In genomic region chr19:8571746-8572145, GRCm38 (mm10) we compare ENCODE assay signal across 17 mouse cellular contexts. TPM values are rescaled to one million over a fixed set of nuclear protein-coding genes. Genes with fewer than 3 reads are reported as not detected.
A peak's percentile ranks its signal among the peaks of the same experiment; 100 is the strongest.
DNase-seq lines count a peak whose midpoint lies in the region; ATAC-seq lines count a peak whose summit lies in the region.
"Had no signal": no experiment of that assay in that cellular context is flagged by ENCODE, and none has a peak within 500 bp of the region (broad histone marks: within the 10 kb centered on the region; RNA-seq: fewer than 3 reads in every experiment).

No protein-coding gene starts in this region.

- peak; percentile 88 for DNase-seq in heart, adult 11 months
- no peak for DNase-seq in heart, postnatal 14 days
- no peak for DNase-seq in lung, adult 18-20 months
- peak; percentile 18 to 48 for DNase-seq in kidney, postnatal 4 days
- DNase-seq in thymus, postnatal 36 days, result peak; percentile 30 to 56
- no peak for DNase-seq in hindbrain, embryonic 14.5 days (ENCODE audit: low spot score)
- DNase-seq in gastrocnemius, adult 8-10 months (ENCODE audit: low spot score in 2 of 2), result no peak
- DNase-seq: gastrocnemius, postnatal 10 days; liver, embryonic 13.5 days; right cerebral cortex, postnatal 14 days had no signal

- no peak overlapping the region for H3K9ac ChIP-seq in lung, embryonic 16.5 days (ENCODE audit: low read length)
- no peak overlapping the region for H3K9ac ChIP-seq in hindbrain, embryonic 14.5 days
- H3K9ac ChIP-seq: forebrain, embryonic 15.5 days; heart, embryonic 15.5 days; liver, embryonic 13.5 days; midbrain, embryonic 12.5 days had no signal

- no peak overlapping the region for H3K27ac ChIP-seq in lung, embryonic 16.5 days (ENCODE audit: low read length)
- no peak overlapping the region; the same call in 1 of the 2 replicates for H3K27ac ChIP-seq in hindbrain, embryonic 14.5 days
- H3K27ac ChIP-seq: forebrain, embryonic 15.5 days; heart, embryonic 15.5 days; liver, embryonic 13.5 days; midbrain, embryonic 12.5 days had no signal

- H3K4me1 ChIP-seq in lung, embryonic 16.5 days (replicated peaks; ENCODE audit: control insufficient read depth, insufficient read depth, low read length), result no peaks in the 10 kb centered on the region; the same call in 1 of the 2 replicates
- H3K4me1 ChIP-seq in hindbrain, embryonic 14.5 days (replicated peaks; ENCODE audit: control insufficient read depth, insufficient read depth, low read length), result 0 out of 2 replicates have a peak, but pooled peaks cover 5% of the 10 kb centered on the region

- H3K4me3 ChIP-seq in lung, embryonic 16.5 days (ENCODE audit: low read length), result no peak overlapping the region
- no peak overlapping the region for H3K4me3 ChIP-seq in hindbrain, embryonic 14.5 days (replicated peaks; ENCODE audit: low read length)
- H3K4me3 ChIP-seq: forebrain, embryonic 15.5 days; heart, embryonic 15.5 days; liver, embryonic 13.5 days; midbrain, embryonic 12.5 days had no signal

- no peaks in the 10 kb centered on the region for H3K9me3 ChIP-seq in lung, embryonic 16.5 days (ENCODE audit: control insufficient read depth, low read length)
- no peaks in the 10 kb centered on the region for H3K9me3 ChIP-seq in hindbrain, embryonic 14.5 days (ENCODE audit: control insufficient read depth, low read length)
- H3K9me3 ChIP-seq: forebrain, embryonic 15.5 days; G1E; heart, embryonic 15.5 days; liver, embryonic 13.5 days; midbrain, embryonic 12.5 days had no signal

- peak; percentile 26; the same call in 1 of the 2 replicates for ATAC-seq in lung, embryonic 16.5 days (ENCODE audit: low read depth)
- no peak for ATAC-seq in hindbrain, embryonic 14.5 days (ENCODE audit: low FRiP score)
- ATAC-seq: forebrain, embryonic 15.5 days had no signal

- no peak overlapping the region for H3K4me2 ChIP-seq in lung, embryonic 16.5 days (ENCODE audit: low read depth, low read length)
- no peak overlapping the region for H3K4me2 ChIP-seq in hindbrain, embryonic 14.5 days (replicated peaks)
- H3K4me2 ChIP-seq: forebrain, embryonic 15.5 days; heart, embryonic 15.5 days; liver, embryonic 13.5 days; midbrain, embryonic 12.5 days had no signal

- 41% methylated on average over 7 of the region's 7 CpGs for WGBS in lung, embryonic 16.5 days
- 70% methylated on average over 7 of the region's 7 CpGs for WGBS in hindbrain, embryonic 14.5 days

- intact Hi-C loops in heart, postnatal 14 days (cut with DNase I), result no loop called here

- H3K27me3 ChIP-seq in lung, embryonic 16.5 days (ENCODE audit: control insufficient read depth, insufficient read depth, low read depth, low read length), result no peaks in the 10 kb centered on the region
- no peaks in the 10 kb centered on the region for H3K27me3 ChIP-seq in hindbrain, embryonic 14.5 days (ENCODE audit: control insufficient read depth, insufficient read depth, low read length)
- H3K27me3 ChIP-seq: forebrain, embryonic 15.5 days; heart, embryonic 15.5 days; liver, embryonic 13.5 days; midbrain, embryonic 12.5 days had no signal

- no peaks in the 10 kb centered on the region for H3K36me3 ChIP-seq in lung, embryonic 16.5 days (ENCODE audit: control insufficient read depth, insufficient read depth, low read length)
- no peaks in the 10 kb centered on the region for H3K36me3 ChIP-seq in hindbrain, embryonic 14.5 days (replicated peaks; ENCODE audit: control insufficient read depth, insufficient read depth)
- H3K36me3 ChIP-seq: forebrain, embryonic 15.5 days; G1E; heart, embryonic 15.5 days; liver, embryonic 13.5 days; midbrain, embryonic 12.5 days had no signal

RNA-seq across cellular contexts. Expression of gene Slc22a8, which starts 19.3 kb away (rescaled TPM):
- total RNA-seq in heart, postnatal 14 days (2021), result under 1 TPM; 0.05 to 0.17 TPM
- 0.09 and 0.11 TPM in 2 replicates for polyA plus RNA-seq in lung, embryonic 16.5 days (2015; fragmentation: Nextera tagmentation; extraction: Ambion mirVana)
- 9.2 and 11.9 TPM in 2 replicates for polyA plus RNA-seq in hindbrain, embryonic 14.5 days (2014; fragmentation: Nextera tagmentation; extraction: Ambion mirVana)
- not detected for total RNA-seq in gastrocnemius, adult 8-10 months (2022)
- polyA plus RNA-seq: C2C12, G1E had no signal

RNA-seq across cellular contexts. Expression of gene Slc22a6, which starts 46.1 kb away (rescaled TPM):
- total RNA-seq in heart, postnatal 14 days (2021), result not detected
- not detected in 2 replicates for polyA plus RNA-seq in lung, embryonic 16.5 days (2015; fragmentation: Nextera tagmentation; extraction: Ambion mirVana)
- polyA plus RNA-seq in hindbrain, embryonic 14.5 days (2014; fragmentation: Nextera tagmentation; extraction: Ambion mirVana), result 3.5 and 3.7 TPM in 2 replicates
- total RNA-seq in gastrocnemius, adult 8-10 months (2022), result not detected
- total RNA-seq: gastrocnemius, postnatal 10 days had no signal
- polyA plus RNA-seq: C2C12; G1E; heart, embryonic 15.5 days; liver, embryonic 13.5 days; stomach, embryonic 16.5 days had no signal

Comparison
In these comparisons a context has a peak if more than half of its experiments do, and no peak if none do; other contexts are left out.
1. DNase-seq: peak in heart, adult 11 months (single experiment), kidney, postnatal 4 days (2 of 2) and thymus, postnatal 36 days (2 of 2); none in heart, postnatal 14 days (0 of 2), lung, adult 18-20 months (0 of 2), hindbrain, embryonic 14.5 days (single experiment) and gastrocnemius, adult 8-10 months (0 of 2).